Mouse (Mus musculus) large intestine, adult 2 months (tissue): Measurements from ENCODE around the gene Npepps. TPM values are rescaled to one million over a fixed set of nuclear protein-coding genes. Genes with fewer than 3 reads are reported as not detected.
"Not testable (repeated sequence)": the region's sequence is repeated elsewhere in the genome, so short reads cannot be mapped to it uniquely, and the experiment has no call there.

Experiments
- DNase-seq: peaks from one replicate; pipeline ENCODE4 v3.0.0-alpha.2; 2012; ENCODE audit warnings: low read depth, low spot score
- WGBS: fragments of 180-500 bp; shearing (Covaris S2); methylation state at CpG from one replicate; pipeline ENCODE4 v1.1.7; 2018; 5-methylcytosine and 5-hydroxymethylcytosine counted together
- polyA plus RNA-seq: library from polyadenylated mRNA; depleted of rRNA; stranded (reverse); fragments of >200 nt; gene quantifications from 2 replicates; pipeline ENCODE4 v1.2.3, GENCODE M21; 2012

Npepps gene
- polyA plus RNA-seq, 1 experiment = 33.8 TPM

GRCm38 (mm10) chr11:97299939-97300338 lies 19.5 kb upstream of the Npepps start:
- 94% methylated on average over 2 of the region's 2 CpGs for WGBS

GRCm38 (mm10) chr11:97296542-97296941 lies 16.1 kb upstream of the Npepps start:
- 76% methylated on average over 4 of the region's 4 CpGs for WGBS

More at GRCm38 (mm10) chr11:97299939-97300338, 19.5 kb upstream of the Npepps start:
- DNase-seq = no peak

GRCm38 (mm10) chr11:97292731-97293130 lies 12.3 kb upstream of the Npepps start:
- no peak for DNase-seq
- WGBS = 89% methylated on average over 1 of the region's 1 CpGs

More at GRCm38 (mm10) chr11:97296542-97296941, 16.1 kb upstream of the Npepps start:
- no peak for DNase-seq

GRCm38 (mm10) chr11:97289276-97290230 lies 9.1 kb upstream of the Npepps start:
- no peak for DNase-seq
- 56% methylated on average over 12 of the region's 12 CpGs for WGBS

- DNase-seq = no peak
Measured at GRCm38 (mm10) chr11:97287643-97288042, 7.2 kb upstream of the Npepps start.

- no peak for DNase-seq
- 23% methylated on average over 6 of the region's 6 CpGs for WGBS
Measured at GRCm38 (mm10) chr11:97286973-97287372, 6.5 kb upstream of the Npepps start.

- DNase-seq = no peak
- 43% methylated on average over 9 of the region's 9 CpGs for WGBS
Measured at GRCm38 (mm10) chr11:97285852-97286775, 5.7 kb upstream of the Npepps start.

- no peak for DNase-seq
- WGBS = 82% methylated on average over 4 of the region's 4 CpGs
Measured at GRCm38 (mm10) chr11:97284854-97285253, 4.4 kb upstream of the Npepps start.

GRCm38 (mm10) chr11:97282179-97282578 lies 1.7 kb upstream of the Npepps start:
- no peak for DNase-seq
- 23% methylated on average over 6 of the region's 6 CpGs for whole genome bisulfite sequencing

GRCm38 (mm10) chr11:97279405-97280215 lies 828 bp downstream of the Npepps start:
- DNase-seq = no peak
- WGBS = under 1% methylated on average over 56 of the region's 64 CpGs

GRCm38 (mm10) chr11:97279040-97279404 lies 1.4 kb downstream of the Npepps start:
- WGBS = 4% methylated on average over 11 of the region's 11 CpGs
- DNase-seq = no peak

GRCm38 (mm10) chr11:97278456-97278855 lies 2.0 kb downstream of the Npepps start:
- 30% methylated on average over 6 of the region's 6 CpGs for WGBS
- DNase-seq = no peak

- WGBS = 74% methylated on average over 5 of the region's 5 CpGs
- DNase-seq = no peak
Measured at GRCm38 (mm10) chr11:97277166-97277565, 3.3 kb downstream of the Npepps start.

- WGBS = 17% methylated on average over 1 of the region's 1 CpGs
- no peak for DNase-seq
Measured at GRCm38 (mm10) chr11:97276019-97276418, 4.4 kb downstream of the Npepps start.

GRCm38 (mm10) chr11:97275349-97275748 lies 5.1 kb downstream of the Npepps start:
- WGBS = 24% methylated on average over 2 of the region's 2 CpGs
- DNase-seq = no peak

GRCm38 (mm10) chr11:97274947-97275346 lies 5.5 kb downstream of the Npepps start:
- DNase-seq = not testable (repeated sequence)
- WGBS = 59% methylated on average over 6 of the region's 6 CpGs

GRCm38 (mm10) chr11:97273613-97274012 lies 6.8 kb downstream of the Npepps start:
- DNase-seq = no peak
- WGBS = 81% methylated on average over 5 of the region's 5 CpGs

- DNase-seq = no peak
- 86% methylated on average over 4 of the region's 4 CpGs for WGBS
Measured at GRCm38 (mm10) chr11:97272835-97273234, 7.6 kb downstream of the Npepps start.

GRCm38 (mm10) chr11:97270004-97270403 lies 10.4 kb downstream of the Npepps start:
- DNase-seq = not testable (repeated sequence)
- WGBS = 60% methylated on average over 2 of the region's 2 CpGs
